Mouse (Mus musculus): ENCODE data around the gene Kctd15. TPM values are rescaled to one million over a fixed set of nuclear protein-coding genes. Genes with fewer than 3 reads are reported as not detected.
A peak's percentile ranks its signal among the peaks of the same experiment; 100 is the strongest.

The Kctd15 gene
- polyA plus RNA-seq, 1 experiment from 2014 or later: 27.7 TPM

DNA sequence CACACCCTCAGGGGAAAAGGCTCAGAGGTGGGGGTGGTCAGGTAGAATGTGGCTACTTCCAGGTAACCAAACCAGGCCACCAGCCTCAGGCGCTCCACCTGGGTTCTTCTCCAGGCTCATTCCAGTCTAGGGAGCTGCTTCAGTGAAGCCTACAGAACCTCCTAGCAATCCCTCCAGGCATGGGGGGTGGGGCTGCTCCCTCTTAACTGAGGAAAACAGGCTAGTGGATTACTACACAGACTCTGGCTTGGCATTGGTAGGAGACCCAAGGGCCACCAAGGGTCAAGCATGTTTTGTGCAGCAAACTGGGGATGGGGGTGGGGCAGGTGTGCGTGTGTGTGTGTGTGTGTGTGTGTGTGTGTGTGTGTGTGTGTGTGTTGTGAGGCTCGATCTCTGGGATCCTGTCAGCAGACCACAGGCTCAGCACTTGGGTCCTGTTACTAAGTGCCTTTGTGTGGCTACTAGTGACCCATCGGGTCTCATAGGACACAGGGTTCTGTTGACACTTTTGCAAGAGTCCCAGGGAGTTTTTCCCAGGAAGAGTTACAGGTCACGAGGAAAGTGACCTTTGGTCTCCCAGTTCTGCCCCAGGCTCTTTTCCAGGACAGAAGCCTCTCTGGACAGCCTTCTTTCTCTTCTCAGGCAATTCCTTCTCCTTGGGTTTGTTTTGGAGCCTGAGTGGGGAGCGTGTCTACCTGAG is 3.0 kb upstream of the Kctd15 start:
- Histone ChIP-seq H3K4me2 (replicated peaks) (no peak overlapping the region), H3K4me1 (peaks cover 15% of the 10 kb centered on the region), H3K27ac (replicated peaks) (no peak overlapping the region), H3K9me3 (no peaks in the 10 kb centered on the region), H3K4me3 (no peak overlapping the region), H3K36me3 (no peaks in the 10 kb centered on the region), H3K27me3 (no peaks in the 10 kb centered on the region), H3K9ac (replicated peaks) (no peak overlapping the region)
- WGBS: 83% methylated on average over 6 of the region's 6 CpGs
- ATAC-seq (replicated peaks): no peak

DNA sequence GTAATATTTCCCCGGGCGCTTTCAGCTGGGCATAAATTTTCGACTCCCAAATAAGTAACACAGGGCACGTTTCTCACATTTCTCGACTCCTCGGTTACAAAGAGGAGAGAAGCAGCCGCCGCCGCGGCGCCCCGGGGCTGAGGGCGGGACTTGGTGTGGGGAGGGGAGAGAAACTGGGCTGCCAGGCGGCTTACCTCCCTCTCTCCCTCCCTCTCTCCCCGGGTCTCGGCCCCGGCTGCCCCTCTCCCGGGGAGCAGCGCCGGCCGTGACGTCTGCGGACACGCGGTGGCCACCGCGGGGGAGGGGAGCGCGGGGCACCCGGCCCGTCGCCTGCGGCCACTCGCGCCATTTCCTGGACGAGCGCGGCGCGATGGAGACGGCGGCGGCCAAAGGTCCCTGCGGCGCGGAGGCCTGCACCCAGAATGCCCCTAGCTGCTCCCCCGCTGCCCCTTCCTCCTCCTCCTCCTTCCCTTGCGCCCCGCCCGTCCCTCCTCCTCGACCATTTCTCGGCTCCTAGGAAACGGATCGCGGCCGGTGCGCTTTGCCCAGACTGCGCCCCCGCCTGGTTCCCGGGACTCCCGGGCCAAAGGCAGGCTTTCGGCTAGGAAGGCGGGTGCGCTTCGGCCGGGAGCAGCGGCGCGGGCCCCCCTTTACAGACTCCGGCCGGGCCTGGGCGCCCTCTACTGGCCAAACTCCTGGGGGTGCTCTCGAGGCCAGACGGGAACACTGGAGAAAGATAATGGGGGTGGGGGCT is 1.3 kb downstream of the Kctd15 start:
- H3K4me2 ChIP-seq (replicated peaks): peak overlapping the region; percentile 91
- no peaks in the 10 kb centered on the region for H3K36me3 ChIP-seq
- H3K9me3 ChIP-seq: no peaks in the 10 kb centered on the region
- peak; percentile 69 for ATAC-seq (replicated peaks)
- WGBS: under 1% methylated on average over 52 of the region's 74 CpGs
- peak overlapping the region; percentile 96 for H3K9ac ChIP-seq (replicated peaks)
- H3K27me3 ChIP-seq: no peaks in the 10 kb centered on the region
- peak overlapping the region; percentile 92 for H3K4me3 ChIP-seq
- H3K27ac ChIP-seq (replicated peaks): peak overlapping the region; percentile 99
- H3K4me1 ChIP-seq: peaks cover 35% of the 10 kb centered on the region

DNA sequence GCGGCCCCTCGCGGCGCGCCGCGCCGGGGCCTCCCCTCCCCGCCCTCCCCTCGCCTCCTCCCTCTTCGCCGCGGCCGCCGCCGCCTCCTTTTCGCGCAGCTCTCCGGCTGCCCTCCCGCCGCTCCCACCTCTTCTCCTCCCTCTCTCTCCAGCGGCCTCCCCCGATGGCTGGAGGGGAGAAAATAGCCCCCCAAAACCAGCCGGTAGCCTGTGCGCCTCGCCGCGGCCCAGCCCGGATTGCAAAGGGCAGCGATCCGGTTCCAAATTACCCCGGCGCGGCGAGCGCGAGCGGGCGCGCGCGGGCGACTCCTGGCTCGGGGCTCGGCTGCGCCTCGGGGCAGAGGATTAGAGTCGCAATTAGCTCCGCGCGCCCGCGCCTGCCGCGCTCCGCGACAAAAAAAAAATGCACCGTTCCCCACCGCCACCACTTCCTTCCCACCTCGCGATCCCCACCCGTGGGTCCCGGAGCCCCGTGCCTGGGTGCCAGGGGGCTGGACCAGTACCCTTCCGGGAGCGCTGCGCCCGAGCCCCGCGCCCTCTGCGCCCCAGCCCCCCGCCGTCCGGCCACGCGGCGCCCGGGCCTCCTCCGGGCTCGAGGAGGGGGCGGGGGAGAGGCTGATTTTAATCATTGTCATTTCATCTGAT is 2.0 kb downstream of the Kctd15 start:
- Histone ChIP-seq H3K9me3 (no peaks in the 10 kb centered on the region), H3K36me3 (peaks cover 4% of the 10 kb centered on the region; the same call in 1 of the 2 replicates), H3K4me1 (peaks cover 38% of the 10 kb centered on the region), H3K4me2 (replicated peaks) (peak overlapping the region; percentile 91), H3K9ac (replicated peaks) (peak overlapping the region; percentile 96), H3K4me3 (peak overlapping the region; percentile 92), H3K27me3 (no peaks in the 10 kb centered on the region), H3K27ac (replicated peaks) (peak overlapping the region; percentile 99)
- peak; percentile 36 for ATAC-seq (replicated peaks)
- under 1% methylated on average over 58 of the region's 81 CpGs for WGBS

DNA sequence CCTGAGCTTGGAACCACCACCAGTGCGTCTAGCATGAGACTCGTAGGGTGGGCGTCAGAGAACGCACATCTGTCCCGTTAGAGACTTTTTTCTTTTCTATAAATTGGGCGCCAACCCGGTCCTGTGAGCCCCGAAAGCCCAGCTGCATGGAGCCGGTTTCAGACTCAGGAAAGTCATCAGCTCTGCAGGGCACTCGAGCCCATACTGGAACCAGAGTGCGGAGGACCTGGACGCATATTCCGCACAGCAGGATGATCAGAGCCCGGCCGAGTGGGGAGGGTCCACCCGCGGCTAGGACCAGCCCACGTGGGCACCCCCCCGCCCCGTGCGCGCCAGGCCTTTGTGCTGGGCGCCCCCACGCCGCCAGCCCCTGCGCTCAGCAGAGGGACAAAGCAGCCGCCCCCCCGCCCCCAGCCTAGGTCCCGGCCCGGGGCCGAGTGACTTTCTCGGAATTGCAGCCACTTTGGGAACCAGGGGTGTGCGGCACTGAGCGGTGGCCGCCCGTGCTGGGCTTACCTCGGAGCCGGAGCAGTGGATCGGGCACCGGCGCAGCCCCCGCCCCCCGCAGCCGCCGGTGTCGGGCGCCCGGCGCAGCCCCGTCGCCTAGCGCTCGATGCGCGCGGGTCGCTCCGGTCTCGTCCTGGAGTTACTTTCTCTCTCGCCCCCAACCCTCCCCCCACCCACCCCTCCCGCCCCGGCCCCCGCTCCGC is 2.6 kb downstream of the Kctd15 start:
- Histone ChIP-seq H3K4me3 (peak overlapping the region; percentile 92), H3K27ac (replicated peaks) (peak overlapping the region; percentile 99), H3K4me1 (peaks cover 38% of the 10 kb centered on the region), H3K36me3 (peaks cover 10% of the 10 kb centered on the region), H3K9ac (replicated peaks) (peak overlapping the region; percentile 96), H3K27me3 (no peaks in the 10 kb centered on the region), H3K9me3 (no peaks in the 10 kb centered on the region), H3K4me2 (replicated peaks) (peak overlapping the region; percentile 91)
- peak; percentile 51 for ATAC-seq (replicated peaks)
- 1% methylated on average over 58 of the region's 64 CpGs for WGBS

DNA sequence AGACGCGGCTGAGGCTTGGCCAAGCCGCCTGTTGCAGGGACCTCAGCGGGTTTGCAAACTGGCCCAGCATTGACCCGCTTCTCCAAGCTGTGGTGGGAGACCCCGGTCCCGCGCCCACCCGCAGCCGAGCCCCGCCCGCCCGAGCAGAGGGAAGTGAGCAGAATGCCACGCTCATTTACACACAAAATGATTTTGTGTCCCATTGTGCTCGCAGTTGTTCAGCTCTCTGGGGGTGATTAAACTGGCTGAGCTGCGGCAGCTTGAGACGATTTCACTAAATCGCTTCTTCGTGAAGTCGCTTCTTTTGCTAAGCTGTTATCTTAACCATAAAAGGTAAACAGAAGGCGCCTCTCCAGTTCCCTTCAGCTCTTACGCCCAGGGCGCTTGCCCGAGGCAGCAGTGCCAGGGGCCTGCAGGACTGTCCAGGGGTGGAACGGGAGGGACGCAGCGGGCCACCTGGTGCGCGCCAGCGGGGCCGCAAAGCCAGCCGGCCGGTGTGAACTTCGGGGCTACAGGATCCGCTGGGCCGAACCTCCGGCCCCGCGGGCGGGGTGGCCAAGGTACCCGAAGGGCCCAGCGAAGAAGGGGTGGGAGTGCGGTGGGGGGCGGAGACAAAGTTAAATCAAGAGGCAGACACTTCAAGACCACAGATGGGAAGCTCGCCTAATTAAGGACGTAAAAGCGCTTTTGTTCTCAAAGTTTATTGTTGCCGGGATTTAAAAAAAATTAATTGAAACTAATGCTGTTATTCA is 3.6 kb downstream of the Kctd15 start:
- ATAC-seq (replicated peaks): no peak
- H3K9ac ChIP-seq (replicated peaks): peak overlapping the region; percentile 96
- peak overlapping the region; percentile 92 for H3K4me3 ChIP-seq
- peak overlapping the region; percentile 91 for H3K4me2 ChIP-seq (replicated peaks)
- H3K4me1 ChIP-seq: peaks cover 38% of the 10 kb centered on the region
- peak overlapping the region; percentile 99 for H3K27ac ChIP-seq (replicated peaks)
- no peaks in the 10 kb centered on the region for H3K9me3 ChIP-seq
- under 1% methylated on average over 48 of the region's 48 CpGs for WGBS
- no peaks in the 10 kb centered on the region for H3K27me3 ChIP-seq
- peaks cover 18% of the 10 kb centered on the region for H3K36me3 ChIP-seq

DNA sequence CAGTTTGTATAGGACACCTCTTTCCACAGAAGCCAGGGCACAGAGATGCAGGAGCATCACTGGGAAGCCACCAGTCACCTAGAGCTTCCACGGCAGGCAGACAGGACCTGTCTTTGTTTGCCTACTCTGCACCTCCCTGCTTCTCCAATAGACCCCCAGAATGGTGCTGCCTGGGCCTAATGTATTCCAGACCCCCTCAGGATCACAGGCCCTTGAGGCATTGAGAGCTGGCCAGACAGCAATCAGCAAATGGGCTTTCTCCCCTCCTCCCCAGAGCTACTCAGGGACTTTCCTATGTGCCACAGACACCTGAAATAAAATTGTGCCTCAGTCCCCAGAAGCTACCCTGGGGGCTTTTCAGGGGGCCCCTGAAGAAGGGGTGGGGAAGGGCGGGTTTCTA is 5.2 kb downstream of the Kctd15 start:
- H3K9me3 ChIP-seq: no peaks in the 10 kb centered on the region
- peak overlapping the region; percentile 91 for H3K4me2 ChIP-seq (replicated peaks)
- peak overlapping the region; percentile 27 for H3K9ac ChIP-seq (replicated peaks)
- peak overlapping the region; percentile 92 for H3K4me3 ChIP-seq
- H3K27ac ChIP-seq (replicated peaks): peak overlapping the region; percentile 68
- peaks cover 23% of the 10 kb centered on the region for H3K36me3 ChIP-seq
- WGBS: 19% methylated on average over 2 of the region's 2 CpGs
- peaks cover 47% of the 10 kb centered on the region for H3K4me1 ChIP-seq
- ATAC-seq (replicated peaks): no peak
- H3K27me3 ChIP-seq: no peaks in the 10 kb centered on the region

DNA sequence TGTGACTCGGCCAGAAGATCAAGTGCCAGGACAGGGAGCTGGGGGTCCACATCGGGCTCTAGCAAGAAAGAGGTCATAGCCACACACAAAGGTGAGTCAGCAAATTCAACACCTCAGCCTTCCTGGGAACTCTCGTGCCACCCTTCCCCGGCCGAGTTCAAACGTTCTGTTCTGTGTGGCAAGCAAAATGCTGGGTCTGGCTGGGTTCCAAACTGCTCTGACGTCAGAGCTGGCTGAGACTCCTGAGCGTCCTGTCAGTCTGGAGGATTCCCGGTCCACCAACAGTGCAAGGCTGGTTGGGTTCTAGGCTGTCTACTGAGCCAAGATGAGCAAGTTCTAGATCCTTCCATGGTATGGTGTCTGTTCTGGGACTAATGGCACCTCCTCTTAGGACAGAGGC is 9.5 kb downstream of the Kctd15 start:
- no peak for ATAC-seq (replicated peaks)
- no peaks in the 10 kb centered on the region for H3K9me3 ChIP-seq
- H3K27me3 ChIP-seq: no peaks in the 10 kb centered on the region
- no peak overlapping the region for H3K27ac ChIP-seq (replicated peaks)
- H3K9ac ChIP-seq (replicated peaks): no peak overlapping the region
- no peak overlapping the region for H3K4me3 ChIP-seq
- peaks cover 37% of the 10 kb centered on the region for H3K36me3 ChIP-seq
- WGBS: 37% methylated on average over 9 of the region's 9 CpGs
- H3K4me2 ChIP-seq (replicated peaks): no peak overlapping the region
- H3K4me1 ChIP-seq: peaks cover 28% of the 10 kb centered on the region

DNA sequence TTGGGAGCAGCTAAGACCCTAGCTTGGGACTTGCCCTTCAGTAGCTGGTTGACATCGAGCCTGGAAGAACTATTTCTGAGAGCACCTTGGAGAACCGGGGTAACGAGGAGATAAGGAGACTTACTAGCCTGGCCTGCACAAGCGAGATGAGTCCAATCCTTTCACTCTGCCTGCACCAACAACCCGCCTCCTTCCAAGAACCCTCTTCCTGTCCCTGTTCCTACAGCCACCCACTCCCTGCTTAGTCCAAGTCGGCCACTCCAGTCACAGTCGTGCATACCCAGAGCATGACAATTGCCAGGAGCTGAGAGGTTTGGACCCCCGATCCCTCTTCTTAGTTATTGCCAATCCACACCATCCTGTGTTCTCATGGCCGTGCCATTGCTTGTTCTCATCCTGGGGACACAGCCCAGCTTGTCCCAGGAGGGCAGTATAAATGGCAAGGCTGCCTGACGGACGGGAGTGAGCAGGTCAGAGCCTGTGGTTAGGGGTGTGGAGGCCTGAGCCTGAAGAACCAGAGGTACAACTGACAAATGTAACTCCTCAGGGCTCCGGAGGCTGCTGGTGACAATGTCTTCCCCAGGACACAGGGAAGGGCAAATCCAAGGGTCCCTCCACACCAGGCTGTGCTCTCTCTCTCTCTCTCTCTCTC is 10.3 kb downstream of the Kctd15 start:
- peaks cover 20% of the 10 kb centered on the region for H3K4me1 ChIP-seq
- no peak overlapping the region for H3K9ac ChIP-seq (replicated peaks)
- no peaks in the 10 kb centered on the region for H3K9me3 ChIP-seq
- no peak for ATAC-seq (replicated peaks)
- H3K4me2 ChIP-seq (replicated peaks): no peak overlapping the region
- peaks cover 41% of the 10 kb centered on the region for H3K36me3 ChIP-seq
- H3K27ac ChIP-seq (replicated peaks): no peak overlapping the region
- H3K27me3 ChIP-seq: no peaks in the 10 kb centered on the region
- WGBS: 89% methylated on average over 12 of the region's 12 CpGs
- H3K4me3 ChIP-seq: no peak overlapping the region

DNA sequence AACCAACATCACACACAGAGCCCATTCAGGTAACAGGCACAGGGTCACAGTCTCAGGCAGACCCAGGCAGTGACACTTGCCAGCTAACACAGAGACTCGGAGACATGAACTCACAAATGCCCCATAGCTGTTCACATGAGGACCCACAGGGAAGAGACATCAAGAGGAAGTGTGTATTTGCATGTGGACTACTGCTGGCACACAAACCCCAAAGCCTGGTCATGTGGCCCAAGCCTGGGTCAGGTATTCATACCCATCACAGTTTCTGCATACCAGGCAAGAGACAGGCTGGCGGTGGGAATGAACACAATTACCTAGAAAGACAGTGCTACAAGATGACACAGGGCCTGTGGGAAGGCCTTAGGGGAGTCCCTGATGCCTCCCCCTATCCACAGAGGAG is 10.9 kb downstream of the Kctd15 start:
- 94% methylated on average over 2 of the region's 2 CpGs for WGBS
- Histone ChIP-seq H3K4me3 (no peak overlapping the region), H3K36me3 (peaks cover 47% of the 10 kb centered on the region), H3K4me1 (peaks cover 15% of the 10 kb centered on the region), H3K27ac (replicated peaks) (no peak overlapping the region), H3K9me3 (no peaks in the 10 kb centered on the region), H3K9ac (replicated peaks) (no peak overlapping the region), H3K4me2 (replicated peaks) (no peak overlapping the region), H3K27me3 (no peaks in the 10 kb centered on the region)
- no peak for ATAC-seq (replicated peaks)

DNA sequence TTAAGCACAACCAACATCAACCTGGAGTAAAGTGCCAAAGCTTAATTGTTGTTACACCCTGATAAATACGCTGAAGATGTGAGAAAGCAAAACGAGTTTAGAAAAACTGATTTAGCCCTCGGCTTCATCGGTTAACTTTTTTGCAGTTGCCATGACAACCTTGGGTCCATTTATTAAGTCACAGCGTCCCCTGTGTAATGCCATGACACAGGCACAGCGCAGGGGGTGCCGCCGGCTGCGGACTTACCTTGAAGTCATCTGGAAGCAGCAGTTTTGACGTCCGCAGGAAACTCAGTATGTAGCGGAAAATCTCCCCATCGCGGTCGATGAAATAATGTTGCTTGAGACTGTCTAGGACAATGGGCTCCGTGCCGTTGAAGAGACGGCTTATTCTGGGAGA is 11.9 kb downstream of the Kctd15 start:
- H3K27me3 ChIP-seq: no peaks in the 10 kb centered on the region
- no peaks in the 10 kb centered on the region for H3K9me3 ChIP-seq
- ATAC-seq (replicated peaks): no peak; the same call in 1 of the 2 replicates
- WGBS: 77% methylated on average over 18 of the region's 18 CpGs
- H3K9ac ChIP-seq (replicated peaks): no peak overlapping the region
- H3K27ac ChIP-seq (replicated peaks): no peak overlapping the region
- peaks cover 54% of the 10 kb centered on the region for H3K36me3 ChIP-seq
- no peak overlapping the region for H3K4me2 ChIP-seq (replicated peaks)
- H3K4me1 ChIP-seq: peaks cover 9% of the 10 kb centered on the region
- H3K4me3 ChIP-seq: no peak overlapping the region

DNA sequence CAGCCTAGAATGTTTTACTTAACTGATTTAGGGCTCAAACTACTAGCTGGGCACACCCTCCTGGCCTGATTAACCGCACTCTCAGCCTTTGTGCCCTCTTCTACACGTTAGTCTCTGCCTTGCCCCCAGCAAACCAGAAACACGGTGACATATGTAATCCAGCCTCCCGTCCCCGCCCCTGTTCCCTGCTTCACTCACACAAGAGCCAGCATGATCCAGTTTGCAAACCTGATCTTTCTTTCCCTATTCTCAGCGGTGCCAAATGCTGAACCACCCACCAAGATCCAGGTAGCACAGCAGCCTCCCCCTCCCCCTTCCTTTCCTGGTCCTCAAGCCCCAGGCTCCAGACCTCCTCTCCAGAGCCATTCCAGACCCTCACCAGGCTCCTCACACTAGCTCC is 13.2 kb downstream of the Kctd15 start:
- ATAC-seq (replicated peaks): no peak
- Histone ChIP-seq H3K4me1 (peaks cover 9% of the 10 kb centered on the region), H3K27me3 (no peaks in the 10 kb centered on the region), H3K36me3 (peaks cover 54% of the 10 kb centered on the region), H3K9me3 (no peaks in the 10 kb centered on the region), H3K4me3 (no peak overlapping the region), H3K27ac (replicated peaks) (no peak overlapping the region), H3K4me2 (replicated peaks) (no peak overlapping the region), H3K9ac (replicated peaks) (no peak overlapping the region)
- WGBS: 87% methylated on average over 6 of the region's 6 CpGs
